Mouse (Mus musculus) central nervous system, embryonic 14 days (tissue): ENCODE measurements around the gene Retreg3. TPM values are rescaled to one million over a fixed set of nuclear protein-coding genes. Genes with fewer than 3 reads are reported as not detected.

Source experiments
- polyA plus RNA-seq: library from polyadenylated mRNA; depleted of rRNA; stranded (reverse); fragments of >200 nt; gene quantifications from 2 replicates; pipeline ENCODE4 v1.2.3, GENCODE M21; 2012; rRNA removed

The Retreg3 gene
- 61.6 and 65.4 TPM in 2 replicates for polyA plus RNA-seq

GRCm38 (mm10) chr11:101119761-101120544 lies at the start of gene Retreg3, which contains the start of gene Tubg1:
Gene Retreg3 (minus strand): TSS chr11:101119893.
Gene Tubg1 (plus strand): TSS chr11:101119938.

GRCm38 (mm10) chr11:101155728-101156371 lies 36.2 kb upstream of the Retreg3 start, which contains the start of gene Tubg2:
Gene Tubg2 (plus strand): TSS chr11:101155907.

GRCm38 (mm10) chr11:101095314-101096024 lies 24.2 kb downstream of the Retreg3 start, which contains the start of gene Psmc3ip:
Gene Psmc3ip (minus strand): TSS chr11:101095436.

GRCm38 (mm10) chr11:101086756-101087681 lies 32.7 kb downstream of the Retreg3 start, which contains the start of gene Mlx:
Gene Mlx (plus strand): TSS chr11:101087277.

GRCm38 (mm10) chr11:101082208-101083082 lies 37.2 kb downstream of the Retreg3 start, which contains the start of gene Coasy:
Gene Coasy (plus strand): TSS chr11:101082565.

GRCm38 (mm10) chr11:101078121-101078520 lies 41.6 kb downstream of the Retreg3 start, which contains the start of gene Hsd17b1:
Gene Hsd17b1 (plus strand): TSS chr11:101078411.

GRCm38 (mm10) chr11:101069391-101070188 lies 50.1 kb downstream of the Retreg3 start, which contains the start of gene Naglu:
Gene Naglu (plus strand): TSS chr11:101070012.

Other genes with a start within 250 kb of the Retreg3 start
- 35.0 and 48.7 TPM in 2 replicates for gene Stat3, start 180.4 kb downstream of the Retreg3 start, polyA plus RNA-seq
- 20.4 and 38.1 TPM in 2 replicates for gene Cavin1, start 149.0 kb downstream of the Retreg3 start, polyA plus RNA-seq
- gene Atp6v0a1, start 110.4 kb downstream of the Retreg3 start, polyA plus RNA-seq: 146 and 170 TPM in 2 replicates
- 9.0 and 11.7 TPM in 2 replicates for gene Naglu, start 49.9 kb downstream of the Retreg3 start, polyA plus RNA-seq
- gene Hsd17b1, start 41.5 kb downstream of the Retreg3 start, polyA plus RNA-seq: 0.57 and 0.60 TPM in 2 replicates
- 53.2 and 56.6 TPM in 2 replicates for gene Coasy, start 37.3 kb downstream of the Retreg3 start, polyA plus RNA-seq
- gene Mlx, start 32.6 kb downstream of the Retreg3 start, polyA plus RNA-seq: 55.4 and 59.4 TPM in 2 replicates
- gene Psmc3ip, start 24.5 kb downstream of the Retreg3 start, polyA plus RNA-seq: 26.7 and 35.7 TPM in 2 replicates
- 30.2 and 32.6 TPM in 2 replicates for gene Tubg1, start within 50 bp of the Retreg3 start, polyA plus RNA-seq
- gene Tubg2, start 36.0 kb upstream of the Retreg3 start, polyA plus RNA-seq: 25.1 and 25.6 TPM in 2 replicates
- gene Cntnap1, start 50.6 kb upstream of the Retreg3 start, polyA plus RNA-seq: 3.3 and 5.1 TPM in 2 replicates
- 8.5 and 12.1 TPM in 2 replicates for gene Plekhh3, start 51.5 kb upstream of the Retreg3 start, polyA plus RNA-seq
- gene Ccr10, start 55.5 kb upstream of the Retreg3 start, polyA plus RNA-seq: 0.16 and 0.34 TPM in 2 replicates
- gene Ezh1, start 106.6 kb upstream of the Retreg3 start, polyA plus RNA-seq: 27.4 and 32.0 TPM in 2 replicates
- gene Ramp2, start 126.1 kb upstream of the Retreg3 start, polyA plus RNA-seq: 61.7 and 80.4 TPM in 2 replicates
- 67.6 and 69.5 TPM in 2 replicates for gene Vps25, start 133.8 kb upstream of the Retreg3 start, polyA plus RNA-seq
- gene Wnk4, start 140.7 kb upstream of the Retreg3 start, polyA plus RNA-seq: 5.1 and 10.7 TPM in 2 replicates
- gene Cntd1, start 159.1 kb upstream of the Retreg3 start, polyA plus RNA-seq: 0.93 and 1.1 TPM in 2 replicates
- 153 and 181 TPM in 2 replicates for gene Coa3, start 159.2 kb upstream of the Retreg3 start, polyA plus RNA-seq
- 116 and 133 TPM in 2 replicates for gene Becn1, start 182.4 kb upstream of the Retreg3 start, polyA plus RNA-seq
- 118 and 123 TPM in 2 replicates for gene Psme3, start 196.3 kb upstream of the Retreg3 start, polyA plus RNA-seq
- gene Aoc2, start 205.2 kb upstream of the Retreg3 start, polyA plus RNA-seq: 9.5 and 10.2 TPM in 2 replicates
- gene Aoc3, start 210.7 kb upstream of the Retreg3 start, polyA plus RNA-seq: 0.27 and 0.85 TPM in 2 replicates
- gene G6pc, start 247.7 kb upstream of the Retreg3 start, polyA plus RNA-seq: not detected in 2 replicates